Mouse (Mus musculus): ENCODE results near the gene Dhx15.

GRCm38 (mm10) chr5:52113851-52114731 is 76.2 kb downstream of the Dhx15 start:
- TF ChIP-seq POLR2A (IDR thresholded peaks at IDR 0.05; ENCODE audit: insufficient read depth, low read depth, low read length) (no peak), CTCF (IDR thresholded peaks at IDR 0.05; ENCODE audit: insufficient read depth, low read depth, low read length) (no peak)
